Mouse (Mus musculus): ENCODE results near the gene Tbx1. TPM values are rescaled to one million over a fixed set of nuclear protein-coding genes. Genes with fewer than 3 reads are reported as not detected.

Tbx1 gene
- total RNA-seq, 1 experiment, result 0.27 TPM

- no peak for DNase-seq (ENCODE audit: low read depth, low spot score)
- Histone ChIP-seq H3K4me3 (ENCODE audit: insufficient read depth in 1 of 2, low read depth in 1 of 2, low read length in 2 of 2, poor library complexity in 1 of 2, severe bottlenecking in 1 of 2) (no peak overlapping the region), H3K9ac (ENCODE audit: insufficient read depth, low read depth, low read length, poor library complexity, severe bottlenecking) (no peak overlapping the region), H3K4me1 (ENCODE audit: control insufficient read depth in 2 of 2, insufficient read depth in 2 of 2, low read length in 2 of 2, poor library complexity in 1 of 2) (no peaks in the 10 kb centered on the region; a peak in 1 of 4 replicates), H3K27ac (ENCODE audit: insufficient read depth, low read depth, low read length, poor library complexity, severe bottlenecking) (no peak overlapping the region), H3K9me3 (ENCODE audit: control insufficient read depth, insufficient read depth, low read depth, low read length) (no peaks in the 10 kb centered on the region), H3K36me3 (ENCODE audit: control insufficient read depth, insufficient read depth, low read length, poor library complexity, severe bottlenecking) (no peaks in the 10 kb centered on the region; the same call in 1 of the 2 replicates)
- in situ Hi-C loops (cut with MboI; ENCODE audit: low sequenced_read_pairs in 2 of 2, unreplicated experiment in 2 of 2), result no loop called here
- TF ChIP-seq ZC3H11A (IDR thresholded peaks at IDR 0.05; ENCODE audit: borderline replicate concordance, low read depth, low read length) (no peak), ZNF384 (IDR thresholded peaks at IDR 0.05; ENCODE audit: low read depth, low read length) (no peak), CHD2 (IDR thresholded peaks at IDR 0.05; ENCODE audit: low read depth, low read length) (no peak), MAFK (IDR thresholded peaks at IDR 0.05; ENCODE audit: insufficient read depth, low read depth, low read length) (no peak), HCFC1 (IDR thresholded peaks at IDR 0.05; ENCODE audit: borderline replicate concordance, insufficient read depth, low read length) (no peak)
Measured at GRCm38 (mm10) chr16:18552106-18552710, 38.3 kb downstream of the Tbx1 start.

- DNase-seq (ENCODE audit: low read depth, low spot score), result no peak
- H3K9ac ChIP-seq (ENCODE audit: insufficient read depth, low read depth, low read length, poor library complexity, severe bottlenecking), result no peak overlapping the region
- no peaks in the 10 kb centered on the region for H3K9me3 ChIP-seq (ENCODE audit: control insufficient read depth, insufficient read depth, low read depth, low read length)
- no peak overlapping the region for H3K27ac ChIP-seq (ENCODE audit: insufficient read depth, low read depth, low read length, poor library complexity, severe bottlenecking)
- no peaks in the 10 kb centered on the region; the same call in 1 of the 2 replicates for H3K36me3 ChIP-seq (ENCODE audit: control insufficient read depth, insufficient read depth, low read length, poor library complexity, severe bottlenecking)
- no peak overlapping the region for H3K4me3 ChIP-seq (ENCODE audit: insufficient read depth in 1 of 2, low read depth in 1 of 2, low read length in 2 of 2, poor library complexity in 1 of 2, severe bottlenecking in 1 of 2)
- TF ChIP-seq CHD2 (IDR thresholded peaks at IDR 0.05; ENCODE audit: low read depth, low read length), result no peak
- no peak for TF ChIP-seq ZNF384 (IDR thresholded peaks at IDR 0.05; ENCODE audit: low read depth, low read length)
- no peak for TF ChIP-seq ZC3H11A (IDR thresholded peaks at IDR 0.05; ENCODE audit: borderline replicate concordance, low read depth, low read length)
- TF ChIP-seq HCFC1 (IDR thresholded peaks at IDR 0.05; ENCODE audit: borderline replicate concordance, insufficient read depth, low read length), result no peak
- TF ChIP-seq MAFK (IDR thresholded peaks at IDR 0.05; ENCODE audit: insufficient read depth, low read depth, low read length), result no peak
- in situ Hi-C loops (cut with MboI; ENCODE audit: low sequenced_read_pairs in 2 of 2, unreplicated experiment in 2 of 2), result no loop called here
- H3K4me1 ChIP-seq (ENCODE audit: control insufficient read depth in 2 of 2, insufficient read depth in 2 of 2, low read length in 2 of 2, poor library complexity in 1 of 2), result no peaks in the 10 kb centered on the region; a peak in 1 of 4 replicates
Measured at GRCm38 (mm10) chr16:18551604-18552003, 38.9 kb downstream of the Tbx1 start.

GRCm38 (mm10) chr16:18547891-18548290 lies 42.6 kb downstream of the Tbx1 start:
- in situ Hi-C loops (cut with MboI; ENCODE audit: low sequenced_read_pairs in 2 of 2, unreplicated experiment in 2 of 2), result no loop called here
- TF ChIP-seq HCFC1 (IDR thresholded peaks at IDR 0.05; ENCODE audit: borderline replicate concordance, insufficient read depth, low read length) (no peak), MAFK (IDR thresholded peaks at IDR 0.05; ENCODE audit: insufficient read depth, low read depth, low read length) (no peak), CHD2 (IDR thresholded peaks at IDR 0.05; ENCODE audit: low read depth, low read length) (no peak), ZNF384 (IDR thresholded peaks at IDR 0.05; ENCODE audit: low read depth, low read length) (no peak), ZC3H11A (IDR thresholded peaks at IDR 0.05; ENCODE audit: borderline replicate concordance, low read depth, low read length) (no peak)
- Histone ChIP-seq H3K4me3 (ENCODE audit: insufficient read depth in 1 of 2, low read depth in 1 of 2, low read length in 2 of 2, poor library complexity in 1 of 2, severe bottlenecking in 1 of 2) (no peak overlapping the region), H3K9me3 (ENCODE audit: control insufficient read depth, insufficient read depth, low read depth, low read length) (no peaks in the 10 kb centered on the region), H3K9ac (ENCODE audit: insufficient read depth, low read depth, low read length, poor library complexity, severe bottlenecking) (no peak overlapping the region), H3K36me3 (ENCODE audit: control insufficient read depth, insufficient read depth, low read length, poor library complexity, severe bottlenecking) (no peaks in the 10 kb centered on the region; the same call in 1 of the 2 replicates), H3K27ac (ENCODE audit: insufficient read depth, low read depth, low read length, poor library complexity, severe bottlenecking) (no peak overlapping the region), H3K4me1 (ENCODE audit: control insufficient read depth in 2 of 2, insufficient read depth in 2 of 2, low read length in 2 of 2, poor library complexity in 1 of 2) (no peaks in the 10 kb centered on the region)
- DNase-seq (ENCODE audit: low read depth, low spot score), result no peak

- TF ChIP-seq ZNF384 (IDR thresholded peaks at IDR 0.05; ENCODE audit: low read depth, low read length) (no peak), HCFC1 (IDR thresholded peaks at IDR 0.05; ENCODE audit: borderline replicate concordance, insufficient read depth, low read length) (no peak), ZC3H11A (IDR thresholded peaks at IDR 0.05; ENCODE audit: borderline replicate concordance, low read depth, low read length) (no peak), MAFK (IDR thresholded peaks at IDR 0.05; ENCODE audit: insufficient read depth, low read depth, low read length) (no peak), CHD2 (IDR thresholded peaks at IDR 0.05; ENCODE audit: low read depth, low read length) (no peak)
- no peak overlapping the region for H3K4me3 ChIP-seq (ENCODE audit: insufficient read depth in 1 of 2, low read depth in 1 of 2, low read length in 2 of 2, poor library complexity in 1 of 2, severe bottlenecking in 1 of 2)
- H3K9ac ChIP-seq (ENCODE audit: insufficient read depth, low read depth, low read length, poor library complexity, severe bottlenecking), result no peak overlapping the region
- no peak overlapping the region for H3K27ac ChIP-seq (ENCODE audit: insufficient read depth, low read depth, low read length, poor library complexity, severe bottlenecking)
- no peaks in the 10 kb centered on the region; the same call in 1 of the 2 replicates for H3K36me3 ChIP-seq (ENCODE audit: control insufficient read depth, insufficient read depth, low read length, poor library complexity, severe bottlenecking)
- no peak for DNase-seq (ENCODE audit: low read depth, low spot score)
- in situ Hi-C loops (cut with MboI; ENCODE audit: low sequenced_read_pairs in 2 of 2, unreplicated experiment in 2 of 2), result no loop called here
- peaks cover under 1 to 2% of the 10 kb centered on the region in 2 experiments; a peak in 1 of 4 replicates for H3K4me1 ChIP-seq (ENCODE audit: control insufficient read depth in 2 of 2, insufficient read depth in 2 of 2, low read length in 2 of 2, poor library complexity in 1 of 2)
- no peaks in the 10 kb centered on the region for H3K9me3 ChIP-seq (ENCODE audit: control insufficient read depth, insufficient read depth, low read depth, low read length)
Measured at GRCm38 (mm10) chr16:18543151-18543829, 47.2 kb downstream of the Tbx1 start.
